Mouse (Mus musculus) heart, postnatal 14 days (tissue): ENCODE data around the gene Tnks2. TPM values are rescaled to one million over a fixed set of nuclear protein-coding genes. Genes with fewer than 3 reads are reported as not detected.
A peak's percentile ranks its signal among the peaks of the same experiment; 100 is the strongest.

Experiments
- DNase-seq, 2 experiments: peaks; one replicate each; pipeline ENCODE4 v3.0.0; 2021 to 2022
- intact Hi-C: fragments of 180-260 bp; cut with DNase I; formaldehyde crosslinking; loops from one replicate; pipeline ENCODE4 v1.15.1; 2025
- long read RNA-seq, 2 experiments: library from polyadenylated mRNA; stranded (forward); transcript quantifications; one replicate each; pipeline ENCODE4 v2.0.0; 2021
- total RNA-seq, 2 experiments: library from RNA; stranded (reverse); gene quantifications; 2 replicates each; pipeline ENCODE4 v1.2.3; 2021

The Tnks2 gene
- total RNA-seq, result 10 to 100 TPM; 89.3 to 92.3 TPM
- long read RNA-seq, experiment 1, full-length matches to known transcripts, result 14 of 52 reads
- long read RNA-seq, experiment 1, partial matches to known transcripts, result 25 of 52 reads
- long read RNA-seq, experiment 1, other reads (novel, unspliced or antisense), result 13 of 52 reads
- long read RNA-seq, experiment 2, full-length matches to known transcripts, result 10 of 28 reads
- long read RNA-seq, experiment 2, partial matches to known transcripts, result 8 of 28 reads
- long read RNA-seq, experiment 2, other reads (novel, unspliced or antisense), result 10 of 28 reads

GRCm38 (mm10) chr19:36833788-36834531, at the start of gene Tnks2:
TSS of gene Tnks2 (plus strand) at chr19:36834232.
- intact Hi-C loops, result loop anchor here (2.0 kb wide), 1 partner anchor 15 kb away; no protein-coding TSS in a partner anchor
- peak; percentile 99 for DNase-seq

DNA sequence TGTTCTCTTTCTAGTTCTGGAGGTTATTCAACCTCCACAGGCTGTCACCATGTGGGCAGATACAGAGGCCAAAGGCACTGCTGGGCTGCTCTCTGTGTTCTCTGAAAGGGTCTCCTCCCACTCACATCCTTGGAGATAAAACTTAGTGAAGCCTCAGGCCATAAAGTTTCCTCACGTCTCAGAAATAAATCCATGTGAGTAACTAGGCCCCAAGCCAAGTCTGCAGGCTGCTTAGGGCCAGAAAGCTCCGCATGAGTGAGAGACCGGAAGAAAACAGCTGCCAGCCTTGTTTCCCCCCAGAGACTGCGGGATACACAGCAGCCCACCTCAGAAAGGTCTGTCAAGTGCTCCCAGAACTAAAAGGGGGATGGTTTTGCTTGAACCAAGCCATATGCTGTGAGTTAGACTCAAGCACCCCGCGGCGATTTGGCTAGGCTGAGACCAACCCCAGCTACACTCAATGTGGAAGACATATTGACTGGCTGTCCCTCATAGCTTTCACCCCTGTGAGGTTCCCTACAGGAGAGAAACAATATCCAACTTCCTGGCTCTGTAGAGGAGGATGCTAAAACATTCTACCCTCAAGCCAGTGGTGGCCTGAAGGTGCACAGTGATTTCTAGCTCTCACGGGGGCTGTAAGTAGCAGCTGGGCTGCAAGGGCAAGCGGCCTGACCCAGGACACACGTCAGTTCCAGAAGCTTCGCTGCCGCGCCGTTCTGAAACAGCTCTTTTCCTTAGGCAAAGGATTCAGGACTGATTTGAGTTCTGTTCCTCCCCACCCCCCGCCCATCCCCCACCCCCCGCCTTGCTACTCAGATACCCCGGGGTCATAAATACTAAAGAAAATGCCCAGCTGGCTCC, 43.9 kb upstream of the Tnks2 start:
- intact Hi-C loops, result no loop called here
- peak; percentile 49 to 73 for DNase-seq

DNA sequence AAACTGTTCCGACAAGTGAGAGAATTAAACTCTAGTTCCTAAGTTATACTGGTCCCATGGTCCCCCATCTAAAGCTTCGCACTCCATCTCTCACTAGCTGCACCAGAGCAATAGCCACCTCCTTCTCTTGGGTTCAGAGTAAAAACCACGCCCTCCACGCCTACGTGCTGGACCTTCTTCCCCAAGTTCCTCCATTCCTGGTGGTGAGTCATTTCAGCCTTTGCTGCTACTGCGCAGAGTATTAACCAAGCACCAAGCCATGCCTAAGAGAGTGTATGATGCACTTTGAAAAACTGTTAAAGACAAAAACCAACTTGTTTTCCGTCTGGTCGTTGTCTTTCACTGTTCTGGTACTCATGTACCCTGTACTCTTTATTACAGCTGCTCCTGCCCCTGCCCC, 41.4 kb upstream of the Tnks2 start:
- intact Hi-C loops, result no loop called here
- DNase-seq, result peak in 1 of 2 experiments; percentile 31

- intact Hi-C loops, result no loop called here
- no peak for DNase-seq
Measured at GRCm38 (mm10) chr19:36793450-36793849, 40.6 kb upstream of the Tnks2 start.

- intact Hi-C loops, result no loop called here
- DNase-seq, result no peak
Measured at GRCm38 (mm10) chr19:36794008-36794407, 40.0 kb upstream of the Tnks2 start.

DNA sequence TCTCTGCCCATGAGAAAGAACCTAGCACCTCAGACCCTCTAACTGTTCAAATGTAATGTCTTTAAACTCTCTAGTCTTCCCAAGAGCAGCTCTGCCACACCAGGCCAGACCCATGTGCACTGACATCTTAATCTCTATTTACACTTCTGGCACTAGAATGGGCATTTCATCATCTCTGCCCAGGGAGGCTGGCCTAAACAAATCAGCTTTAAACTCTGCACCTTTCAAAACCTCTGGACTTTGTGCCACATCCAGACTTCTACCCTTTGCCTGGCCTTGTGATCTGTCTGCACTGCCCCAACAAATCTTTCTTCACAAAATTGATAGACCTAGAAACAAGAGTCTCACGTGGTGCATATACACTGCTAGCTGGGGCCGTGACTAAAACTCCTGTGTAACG, 38.8 kb upstream of the Tnks2 start:
- intact Hi-C loops, result no loop called here
- no peak for DNase-seq

DNA sequence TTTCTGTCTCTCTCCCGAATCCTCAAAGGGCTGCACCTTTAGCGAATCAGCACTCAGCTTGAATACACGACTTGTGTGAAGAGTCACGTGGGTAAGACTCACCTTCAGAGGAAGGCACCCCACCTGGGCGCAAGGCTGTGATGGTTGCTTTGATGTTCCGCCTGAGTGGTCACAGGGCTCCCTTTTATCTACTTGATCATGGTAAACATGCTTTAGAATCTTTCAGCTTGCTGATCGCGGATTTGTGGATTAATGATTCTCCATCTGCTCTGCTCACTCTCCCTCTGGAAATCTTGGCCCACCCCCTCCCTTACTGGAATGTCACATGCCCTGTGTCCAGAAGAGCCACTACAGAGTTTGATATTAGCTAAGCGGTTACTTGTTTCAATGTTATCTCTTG, 37.1 kb upstream of the Tnks2 start:
- DNase-seq, result no peak
- intact Hi-C loops, result no loop called here

GRCm38 (mm10) chr19:36800288-36800687, 33.7 kb upstream of the Tnks2 start:
- DNase-seq, result no peak
- intact Hi-C loops, result no loop called here

- intact Hi-C loops, result no loop called here
- no peak for DNase-seq
Measured at GRCm38 (mm10) chr19:36801856-36802641, 32.0 kb upstream of the Tnks2 start.

- intact Hi-C loops, result no loop called here
Measured at GRCm38 (mm10) chr19:36803403-36803802, 30.6 kb upstream of the Tnks2 start.

DNA sequence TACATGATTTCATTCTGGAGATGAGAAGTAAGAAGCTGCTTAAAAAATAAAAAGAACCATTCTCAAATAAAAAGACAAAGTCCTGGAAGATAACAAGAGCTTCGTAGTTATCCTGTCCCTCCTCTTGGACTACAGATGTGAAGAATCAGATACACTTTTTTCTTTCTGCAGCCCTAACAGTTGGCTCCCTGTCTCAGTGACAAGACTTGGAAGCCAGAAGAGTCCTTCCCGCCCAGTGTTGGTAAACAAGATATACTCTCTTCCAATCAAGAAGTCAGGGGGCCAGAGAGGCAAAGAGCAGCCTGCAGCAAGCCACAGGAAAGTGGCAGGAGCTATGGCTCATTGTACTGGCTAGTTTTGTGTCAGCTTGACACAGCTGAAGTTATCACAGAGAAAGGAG, 27.2 kb upstream of the Tnks2 start:
- DNase-seq, result no peak

More at GRCm38 (mm10) chr19:36803403-36803802, 30.6 kb upstream of the Tnks2 start:
- no peak for DNase-seq

DNA sequence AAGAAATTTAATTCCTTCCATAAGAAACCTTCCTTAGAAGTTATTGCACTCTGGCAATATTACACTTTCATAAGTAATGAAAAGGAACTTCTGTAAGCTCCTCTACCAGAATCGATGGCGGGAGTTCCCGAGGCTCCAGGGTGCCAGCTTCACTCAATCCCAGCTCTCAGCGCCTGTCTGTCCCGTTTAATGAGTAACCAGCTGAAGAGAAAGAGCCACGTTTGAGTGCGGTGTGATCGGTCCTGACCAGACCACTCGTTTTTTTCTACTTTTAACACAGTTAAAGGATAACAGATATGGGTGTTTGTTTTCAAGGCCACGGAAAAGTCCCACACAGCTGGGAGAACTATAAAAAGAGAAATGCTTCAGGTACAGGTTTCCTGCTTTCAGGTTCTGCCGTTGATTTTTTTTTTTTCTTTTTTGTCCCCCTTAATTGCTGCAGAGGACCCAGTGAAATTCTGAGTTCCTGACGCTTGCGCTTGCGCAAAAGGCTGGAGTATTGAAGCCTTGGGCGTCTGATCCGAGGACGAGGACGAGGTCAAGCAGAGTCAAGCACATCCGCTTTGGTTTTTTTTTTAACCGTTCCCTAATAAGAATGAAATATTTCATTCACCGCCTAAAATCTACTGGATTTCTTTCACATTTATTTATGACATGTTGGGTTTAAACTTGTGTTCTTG, 25.5 kb upstream of the Tnks2 start:
- DNase-seq, result no peak
- intact Hi-C loops, result no loop called here

More for the DNA sequence above, 27.2 kb upstream of the Tnks2 start:
- intact Hi-C loops, result no loop called here

DNA sequence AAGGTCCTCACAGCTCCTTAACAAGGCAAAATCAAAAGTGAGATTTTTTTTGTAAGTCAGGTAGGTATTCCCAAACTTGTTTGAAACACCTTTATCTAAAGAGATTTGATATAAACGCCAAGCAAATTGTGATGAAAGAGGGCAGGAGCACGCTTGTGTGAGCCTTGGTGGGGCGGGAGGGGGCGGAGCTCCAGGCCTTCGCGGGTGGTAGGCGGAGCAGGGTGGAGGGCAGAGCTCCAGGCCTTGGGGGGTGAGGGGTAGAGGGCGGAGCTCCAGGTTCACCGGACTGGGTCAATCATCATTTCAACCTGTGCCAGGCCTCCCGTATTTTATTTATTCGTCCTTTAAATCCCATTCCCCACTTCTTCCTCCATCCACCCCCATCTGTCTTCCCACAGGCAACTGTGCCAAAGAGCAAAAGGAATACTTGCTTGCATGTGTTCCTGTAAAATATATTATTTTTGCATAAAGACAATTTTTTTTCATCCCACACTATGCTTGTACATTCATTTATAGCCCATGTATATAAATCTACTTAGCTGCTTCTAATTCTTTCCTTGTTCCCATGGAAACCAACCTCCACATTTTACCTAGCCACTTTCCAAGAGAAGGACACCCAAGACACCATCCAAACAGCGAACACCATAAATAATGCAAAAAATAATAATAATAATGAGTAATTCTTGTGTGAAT, 24.4 kb upstream of the Tnks2 start:
- DNase-seq, result no peak
- intact Hi-C loops, result no loop called here

- intact Hi-C loops, result no loop called here
- no peak for DNase-seq
Measured at GRCm38 (mm10) chr19:36812011-36812410, 22.0 kb upstream of the Tnks2 start.

GRCm38 (mm10) chr19:36815396-36816271, 18.4 kb upstream of the Tnks2 start:
- DNase-seq, result peak; percentile 22 to 50
- intact Hi-C loops, result loop anchor here (2.0 to 5.0 kb wide), 3 partner anchors 42 to 211 kb away; partner anchors contain the start of gene Fgfbp3

- intact Hi-C loops, result loop anchor here (2.0 to 5.0 kb wide), 2 partner anchors 16 to 39 kb away; partner anchors contain the start of gene Tnks2
- peak; percentile 43 to 46 for DNase-seq
Measured at GRCm38 (mm10) chr19:36818141-36818885, 15.7 kb upstream of the Tnks2 start.

DNA sequence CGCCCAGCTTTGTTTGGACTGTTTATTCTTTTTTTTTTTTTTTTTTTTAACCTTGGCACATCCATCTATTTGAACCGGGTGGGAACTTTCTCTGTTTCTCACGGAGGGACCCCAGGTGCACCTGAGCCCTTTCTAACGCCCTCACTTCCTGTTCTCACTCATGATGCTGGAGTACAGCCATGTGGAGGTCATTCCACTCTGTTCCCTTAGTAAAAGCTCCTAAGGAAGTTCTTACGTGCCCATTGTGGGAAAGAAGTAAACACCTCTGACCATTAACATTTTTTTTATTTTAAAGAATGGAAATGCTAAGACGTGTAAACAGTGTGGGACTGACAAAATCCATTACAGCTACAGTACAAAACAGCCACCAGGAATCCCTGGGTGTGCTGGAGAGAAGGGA, 14.8 kb upstream of the Tnks2 start:
- intact Hi-C loops, result loop anchor here (2.0 to 5.0 kb wide), 2 partner anchors 16 to 38 kb away; partner anchors contain the start of gene Tnks2
- no peak for DNase-seq
